Mouse (Mus musculus) hindbrain, embryonic 10.5 days (tissue): ENCODE data around the gene Cldn7. TPM values are rescaled to one million over a fixed set of nuclear protein-coding genes. Genes with fewer than 3 reads are reported as not detected.

ENCODE experiments used
- DNase-seq: peaks from one replicate; pipeline ENCODE4 v3.0.0-alpha.2; 2017; ENCODE audit warnings: low spot score
- H3K27ac ChIP-seq: fragments of 300-500 bp; sonication (generic); 2 replicates; pipeline ENCODE4 v1.5.1; 2016; ENCODE audit warnings: mild to moderate bottlenecking, moderate library complexity
- H3K27me3 ChIP-seq: fragments of 300-500 bp; sonication (generic); 2 replicates; pipeline ENCODE4 v1.6.1; 2016; ENCODE audit warnings: mild to moderate bottlenecking; ENCODE audit not compliant: poor library complexity, insufficient read depth, severe bottlenecking
- H3K36me3 ChIP-seq: fragments of 300-500 bp; sonication (generic); 2 replicates; pipeline ENCODE4 v1.6.1; 2016; ENCODE audit warnings: mild to moderate bottlenecking, moderate library complexity
- H3K4me1 ChIP-seq: fragments of 300-500 bp; sonication (generic); replicated peaks from 2 replicates; pipeline ENCODE4 v1.6.1; 2016; ENCODE audit warnings: mild to moderate bottlenecking
- H3K4me3 ChIP-seq: fragments of 300-500 bp; sonication (generic); 2 replicates; pipeline ENCODE4 v1.5.1; 2016; ENCODE audit warnings: mild to moderate bottlenecking, moderate library complexity
- H3K9me3 ChIP-seq: fragments of 300-500 bp; sonication (generic); 2 replicates; pipeline ENCODE4 v1.6.1; 2016; ENCODE audit warnings: mild to moderate bottlenecking, moderate library complexity
- WGBS: fragments of 180-500 bp; shearing (Covaris S2); methylation state at CpG from one replicate; pipeline ENCODE4 v1.1.7; 2016; 5-methylcytosine and 5-hydroxymethylcytosine counted together
- microRNA counts: library from miRNA; unstranded; fragments of <30 nt; microRNA quantifications from one replicate; lab custom pipeline; 2017
- polyA plus RNA-seq: library from polyadenylated mRNA; unstranded; fragments of >200 nt; fragmentation: Nextera tagmentation; extraction: Ambion mirVana; gene quantifications from 2 replicates; pipeline ENCODE4 v1.2.1, GENCODE M21; 2016

The Cldn7 gene
- polyA plus RNA-seq, 1 experiment from 2014 or later = 14.6 TPM

DNA sequence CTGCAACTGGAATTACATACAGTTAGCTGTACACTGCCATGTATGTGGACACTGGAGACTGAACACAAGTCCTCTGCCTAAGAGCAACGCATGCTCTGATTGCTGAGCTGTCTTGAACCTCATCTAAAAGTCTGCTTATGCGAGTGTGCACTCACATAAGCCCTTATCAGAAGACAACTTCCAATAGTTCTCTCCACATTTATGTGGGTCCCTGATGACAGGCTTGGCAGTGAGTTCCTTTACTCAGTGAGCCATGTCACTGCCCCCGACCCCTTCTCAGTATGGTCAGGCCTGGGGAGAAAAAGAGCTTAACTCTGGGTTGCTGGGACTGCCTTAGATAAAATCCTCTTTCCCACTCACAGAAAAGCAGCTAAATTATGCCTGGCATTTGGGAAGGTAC lies 52.1 kb downstream of the Cldn7 start, which contains the start of gene Dlg4:
Dlg4 (plus strand) TSS at position 274 of the 400 bp plus-strand sequence.
- no peak for DNase-seq
- Histone ChIP-seq H3K4me1 (peaks cover 74% of the 10 kb centered on the region), H3K27ac (peak within 1 kb of the TSS; percentile 96), H3K27me3 (no peaks in the 10 kb centered on the region), H3K9me3 (no peaks in the 10 kb centered on the region), H3K36me3 (peaks cover 28% of the 10 kb centered on the region), H3K4me3 (peak within 1 kb of the TSS; percentile 74)
- WGBS = 82% methylated on average over 3 of the region's 3 CpGs

DNA sequence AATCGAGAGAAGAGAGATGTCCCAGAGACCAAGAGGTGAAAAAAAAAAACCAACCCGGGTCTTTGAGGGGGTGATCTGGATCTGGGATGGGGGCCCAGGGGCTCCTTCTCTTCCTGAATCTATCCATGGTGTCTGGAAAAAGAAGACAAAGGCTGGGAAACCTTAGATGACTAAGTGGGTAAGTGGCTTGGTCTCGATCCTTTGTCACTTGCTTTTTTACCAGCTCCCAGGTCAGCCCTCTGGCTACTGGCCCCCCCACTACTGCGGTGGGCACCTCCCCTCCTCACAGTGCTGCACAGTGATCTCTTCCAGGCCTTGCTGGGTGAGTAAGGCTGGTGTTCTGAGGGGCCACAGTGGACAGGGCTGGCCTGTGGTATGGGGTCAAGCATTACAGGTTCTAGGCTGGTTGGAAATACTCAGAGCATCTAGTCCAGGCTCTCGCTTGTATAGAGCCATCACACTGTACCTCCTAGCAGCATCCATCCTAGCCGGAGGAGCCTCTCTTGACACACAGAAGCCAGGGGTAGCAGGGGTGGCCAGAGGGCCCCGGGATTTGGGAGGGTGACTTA lies 52.7 kb downstream of the Cldn7 start:
- Histone ChIP-seq H3K4me1 (peaks cover 79% of the 10 kb centered on the region), H3K4me3 (peak overlapping the region; percentile 74), H3K9me3 (no peaks in the 10 kb centered on the region), H3K36me3 (peaks cover 22% of the 10 kb centered on the region), H3K27me3 (no peaks in the 10 kb centered on the region), H3K27ac (peak overlapping the region; percentile 96)
- 48% methylated on average over 7 of the region's 7 CpGs for WGBS
- no peak for DNase-seq

MicroRNAs within 50 kb of the gene (microRNA counts, 519-probe panel; counts per million panel counts)
- microRNA mmu-miR-324-3p (lab: Ali Mortazavi, UCI) (1,255 counts per million, percentile 77 among the panel's probes with 10 or more counts), microRNA mmu-miR-324-5p (lab: Ali Mortazavi, UCI) (1,255 counts per million, percentile 77 among the panel's probes with 10 or more counts)

Other genes with a start within 250 kb of the Cldn7 start
- 31.1 and 37.9 TPM in 2 replicates for gene Polr2a, start 206.1 kb upstream of the Cldn7 start, polyA plus RNA-seq
- 0.50 TPM in 1 of 2 replicates, not detected in the other for gene Slc35g3, start 202.8 kb upstream of the Cldn7 start, polyA plus RNA-seq
- gene Zbtb4, start 198.9 kb upstream of the Cldn7 start, polyA plus RNA-seq = 0.80 and 1.2 TPM in 2 replicates
- 1.6 and 2.2 TPM in 2 replicates for gene Chrnb1, start 168.8 kb upstream of the Cldn7 start, polyA plus RNA-seq
- gene Fgf11, start 162.9 kb upstream of the Cldn7 start, polyA plus RNA-seq = 0.76 and 1.8 TPM in 2 replicates
- 1.3 and 1.5 TPM in 2 replicates for gene Tmem102, start 159.2 kb upstream of the Cldn7 start, polyA plus RNA-seq
- not detected in 2 replicates for gene Gm39566, start 149.5 kb upstream of the Cldn7 start, polyA plus RNA-seq
- gene Spem2, start 146.3 kb upstream of the Cldn7 start, polyA plus RNA-seq = not detected in 2 replicates
- 0.34 TPM in 1 of 2 replicates, not detected in the other for gene Spem1, start 142.6 kb upstream of the Cldn7 start, polyA plus RNA-seq
- 5.8 and 9.1 TPM in 2 replicates for gene Nlgn2, start 127.0 kb upstream of the Cldn7 start, polyA plus RNA-seq
- gene Tmem256, start 126.3 kb upstream of the Cldn7 start, polyA plus RNA-seq = 312 and 362 TPM in 2 replicates
- gene Plscr3, start 118.4 kb upstream of the Cldn7 start, polyA plus RNA-seq = 85.3 and 88.7 TPM in 2 replicates
- gene Tnk1, start 106.0 kb upstream of the Cldn7 start, polyA plus RNA-seq = 0.77 and 1.7 TPM in 2 replicates
- gene Tmem95, start 86.8 kb upstream of the Cldn7 start, polyA plus RNA-seq = not detected in 2 replicates
- gene Kctd11, start 83.4 kb upstream of the Cldn7 start, polyA plus RNA-seq = 5.2 and 6.8 TPM in 2 replicates
- gene Acap1, start 69.2 kb upstream of the Cldn7 start, polyA plus RNA-seq = 1.2 and 1.4 TPM in 2 replicates
- 11.4 and 15.2 TPM in 2 replicates for gene 2810408A11Rik, start 63.8 kb upstream of the Cldn7 start, polyA plus RNA-seq
- 12.5 and 13.4 TPM in 2 replicates for gene Neurl4, start 63.7 kb upstream of the Cldn7 start, polyA plus RNA-seq
- gene Gps2, start 50.9 kb upstream of the Cldn7 start, polyA plus RNA-seq = 96.8 and 105 TPM in 2 replicates
- gene Eif5a, start 42.8 kb upstream of the Cldn7 start, polyA plus RNA-seq = 2,350 and 2,667 TPM in 2 replicates
- gene Ybx2, start 29.0 kb upstream of the Cldn7 start, polyA plus RNA-seq = 2.8 and 2.9 TPM in 2 replicates
- gene Slc2a4, start 16.6 kb upstream of the Cldn7 start, polyA plus RNA-seq = 11.0 and 13.0 TPM in 2 replicates
- 22.6 and 25.7 TPM in 2 replicates for gene Ctdnep1, start 16.4 kb downstream of the Cldn7 start, polyA plus RNA-seq
- 156 and 167 TPM in 2 replicates for gene Elp5, start 17.7 kb downstream of the Cldn7 start, polyA plus RNA-seq
- 421 and 580 TPM in 2 replicates for gene Gabarap, start 26.4 kb downstream of the Cldn7 start, polyA plus RNA-seq
- 93.7 and 98.1 TPM in 2 replicates for gene Phf23, start 31.0 kb downstream of the Cldn7 start, polyA plus RNA-seq
- 50.3 and 51.8 TPM in 2 replicates for gene Dvl2, start 35.8 kb downstream of the Cldn7 start, polyA plus RNA-seq
- 44.9 and 51.7 TPM in 2 replicates for gene Acadvl, start 50.6 kb downstream of the Cldn7 start, polyA plus RNA-seq
- gene Dlg4, start 52.2 kb downstream of the Cldn7 start, polyA plus RNA-seq = 16.4 and 19.9 TPM in 2 replicates
- 0.68 and 1.3 TPM in 2 replicates for gene Asgr1, start 89.3 kb downstream of the Cldn7 start, polyA plus RNA-seq
- gene Asgr2, start 127.9 kb downstream of the Cldn7 start, polyA plus RNA-seq = 0.51 TPM in 1 of 2 replicates, not detected in the other
- not detected in 2 replicates for gene Mgl2, start 165.6 kb downstream of the Cldn7 start, polyA plus RNA-seq
- 0.35 and 0.81 TPM in 2 replicates for gene Clec10a, start 191.4 kb downstream of the Cldn7 start, polyA plus RNA-seq
- 0.93 and 1.5 TPM in 2 replicates for gene Slc16a11, start 248.0 kb downstream of the Cldn7 start, polyA plus RNA-seq